ENCODE assay signal across 22 mouse cellular contexts in genomic region chr9:64408821-64409220, GRCm38 (mm10). TPM values are rescaled to one million over a fixed set of nuclear protein-coding genes. Genes with fewer than 3 reads are reported as not detected.
DNase-seq lines count a peak whose midpoint lies in the region; ATAC-seq lines count a peak whose summit lies in the region.
"Had no signal": no experiment of that assay in that cellular context is flagged by ENCODE, and none has a peak within 500 bp of the region (broad histone marks: within the 10 kb centered on the region; RNA-seq: fewer than 3 reads in every experiment).

No protein-coding gene starts in this region.

- H3K4me2 ChIP-seq in limb, embryonic 13.5 days (replicated peaks), result no peak overlapping the region
- H3K4me2 ChIP-seq: forebrain, embryonic 13.5 days; hindbrain, embryonic 12.5 days had no signal

- 0 out of 2 replicates have a peak overlapping the region, but pooled peaks have one; percentile 8 for H3K9ac ChIP-seq in limb, embryonic 13.5 days
- H3K9ac ChIP-seq: forebrain, embryonic 13.5 days; forebrain, postnatal 0 days; hindbrain, embryonic 12.5 days had no signal

- peaks cover 6% of the 10 kb centered on the region; the same call in 1 of the 2 replicates for H3K27me3 ChIP-seq in limb, embryonic 13.5 days
- H3K27me3 ChIP-seq: forebrain, embryonic 13.5 days; hindbrain, embryonic 12.5 days had no signal

- no peak overlapping the region for H3K4me3 ChIP-seq in limb, embryonic 13.5 days
- H3K4me3 ChIP-seq: embryonic facial prominence, embryonic 10.5 days; forebrain, embryonic 13.5 days; gastrocnemius, adult 2 months; heart, embryonic 10.5 days; hindbrain, embryonic 12.5 days had no signal

- no peaks in the 10 kb centered on the region for H3K9me3 ChIP-seq in limb, embryonic 13.5 days
- H3K9me3 ChIP-seq: embryonic facial prominence, embryonic 10.5 days; forebrain, embryonic 13.5 days; heart, embryonic 10.5 days; hindbrain, embryonic 12.5 days had no signal

- 13% methylated on average over 8 of the region's 8 CpGs for WGBS in limb, embryonic 13.5 days

- DNase-seq in heart, adult 11 months, result peak; percentile 60
- no peak for DNase-seq in heart, adult 8-10 months (ENCODE audit: low spot score)
- peak; percentile 17 for DNase-seq in kidney, postnatal 14 days
- no peak for DNase-seq in kidney, adult 18-20 months
- peak; percentile 63 for DNase-seq in forelimb bud, embryonic 11.5 days (ENCODE audit: low read depth, low spot score)
- DNase-seq: adrenal gland, adult 2 months; adrenal gland, postnatal 25 days; cerebellum, adult 8-10 months; cerebellum, postnatal 14 days; forebrain, postnatal 0 days; gastrocnemius, adult 2 months; gastrocnemius, postnatal 25 days; heart, postnatal 10 days; heart, postnatal 4 days had no signal

- peaks cover 10% of the 10 kb centered on the region; the same call in 1 of the 2 replicates for H3K4me1 ChIP-seq in limb, embryonic 13.5 days
- H3K4me1 ChIP-seq: embryonic facial prominence, embryonic 10.5 days; heart, embryonic 10.5 days; hindbrain, embryonic 12.5 days had no signal

- ATAC-seq in limb, embryonic 13.5 days (ENCODE audit: low FRiP score, low read depth), result no peak
- no peak for ATAC-seq in CD4-positive, CD25-positive, alpha-beta regulatory T cell, adult 4 months
- ATAC-seq: forebrain, embryonic 13.5 days; forebrain, postnatal 0 days; hindbrain, embryonic 16.5 days had no signal

- H3K27ac ChIP-seq in limb, embryonic 13.5 days, result no peak overlapping the region
- H3K27ac ChIP-seq: embryonic facial prominence, embryonic 10.5 days; forebrain, embryonic 13.5 days; gastrocnemius, adult 2 months; heart, embryonic 10.5 days; hindbrain, embryonic 12.5 days had no signal

- H3K36me3 ChIP-seq in limb, embryonic 13.5 days, result no peaks in the 10 kb centered on the region
- H3K36me3 ChIP-seq: embryonic facial prominence, embryonic 10.5 days; heart, embryonic 10.5 days; hindbrain, embryonic 12.5 days had no signal

RNA-seq across cellular contexts. Expression of gene Megf11, which starts 23.4 kb away (rescaled TPM):
- 1 to 10 TPM in 2 of 4 experiments, under 1 TPM in 2; 0.81 to 1.8 (median 1.0) TPM for total RNA-seq in heart, adult 8-10 months (2022)
- polyA plus RNA-seq in limb, embryonic 13.5 days (2015; fragmentation: Nextera tagmentation; extraction: Ambion mirVana), result 1.2 TPM in 2 replicates
- polyA plus RNA-seq in CD4-positive, CD25-positive, alpha-beta regulatory T cell, adult 4 months (2017; shearing (Covaris generic)), result under 1 TPM; 0.11 to 0.36 TPM
- total RNA-seq: granulocyte monocyte progenitor cell, adult 5-6 weeks had no signal

Comparison
In these comparisons a context has a peak if more than half of its experiments do, and no peak if none do; other contexts are left out.
1. DNase-seq: peak in heart, adult 11 months (single experiment), kidney, postnatal 14 days (single experiment) and forelimb bud, embryonic 11.5 days (single experiment); none in heart, adult 8-10 months (single experiment) and kidney, adult 18-20 months (single experiment).